Mouse (Mus musculus) hindlimb bud, embryonic 11.5 days (tissue): ENCODE measurements around the gene Ftsj3.
"Not testable (repeated sequence)": the region's sequence is repeated elsewhere in the genome, so short reads cannot be mapped to it uniquely, and the experiment has no call there.

ENCODE experiments used
- DNase-seq: peaks from one replicate; pipeline ENCODE4 v3.0.0-alpha.2; 2012; ENCODE audit warnings: low read depth, low spot score; ENCODE audit errors: extremely low spot score

Gene Ftsj3

GRCm38 (mm10) chr11:106202123-106202465 is 53.8 kb downstream of the Ftsj3 start, which contains the start of gene Strada:
TSS of gene Strada (minus strand) at chr11:106202168.
- no peak for DNase-seq

- DNase-seq = no peak
Observed at GRCm38 (mm10) chr11:106201337-106202122, 54.3 kb downstream of the Ftsj3 start.

GRCm38 (mm10) chr11:106200756-106201155 is 55.1 kb downstream of the Ftsj3 start:
- DNase-seq = no peak

GRCm38 (mm10) chr11:106199997-106200396 is 55.9 kb downstream of the Ftsj3 start:
- not testable (repeated sequence) for DNase-seq
